Mouse (Mus musculus) cerebellum, postnatal 14 days (tissue): ENCODE results near the gene Rsph3b.
"Not testable (repeated sequence)": the region's sequence is repeated elsewhere in the genome, so short reads cannot be mapped to it uniquely, and the experiment has no call there.

ENCODE experiments used
- DNase-seq, 2 experiments: peaks; one replicate each; pipeline ENCODE4 v3.0.0; 2021; ENCODE audit warnings: mixed read lengths in 2 of 2

The Rsph3b gene

GRCm38 (mm10) chr17:6947984-6948768 is at the start of gene Rsph3b:
Rsph3b (minus strand) TSS chr17:6948682.
- peak; percentile 74 to 78 for DNase-seq

DNA sequence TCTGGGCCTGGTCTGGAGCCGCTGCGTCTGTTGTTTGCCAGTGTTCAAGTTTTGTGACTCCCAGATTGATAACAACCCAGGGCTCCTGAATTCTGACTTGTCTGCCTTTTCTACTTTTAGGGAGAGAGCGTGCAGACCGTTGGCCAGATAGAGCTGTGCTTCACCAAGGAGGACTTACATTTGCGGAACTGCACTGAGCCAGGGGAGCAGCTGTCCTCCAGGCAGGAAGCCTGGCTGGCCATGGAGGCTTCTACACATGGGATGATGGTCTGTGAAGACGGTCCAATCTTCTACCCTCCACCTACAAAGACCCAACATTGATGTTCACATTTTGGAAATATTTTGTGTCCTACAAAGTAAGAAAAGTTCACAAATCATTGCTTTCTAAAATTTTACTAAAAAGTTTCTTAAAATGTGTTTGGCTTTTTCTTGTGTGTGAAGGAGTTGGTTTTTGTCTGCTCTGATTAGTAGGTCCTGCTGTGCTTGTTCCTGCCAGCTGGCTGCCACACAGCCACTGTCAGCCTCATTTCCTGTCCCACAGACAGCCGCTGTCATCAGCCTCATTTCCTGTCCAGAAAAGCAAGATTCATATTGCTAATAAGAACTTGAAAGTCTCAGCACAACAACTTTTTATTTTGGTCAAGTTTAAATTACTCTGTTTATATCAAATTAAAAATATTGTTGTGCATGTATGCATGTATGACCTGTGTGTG is 49.5 kb upstream of the Rsph3b start:
- DNase-seq, result not testable (repeated sequence)

GRCm38 (mm10) chr17:6996826-6997225 is 48.3 kb upstream of the Rsph3b start:
- DNase-seq, result not testable (repeated sequence)

DNA sequence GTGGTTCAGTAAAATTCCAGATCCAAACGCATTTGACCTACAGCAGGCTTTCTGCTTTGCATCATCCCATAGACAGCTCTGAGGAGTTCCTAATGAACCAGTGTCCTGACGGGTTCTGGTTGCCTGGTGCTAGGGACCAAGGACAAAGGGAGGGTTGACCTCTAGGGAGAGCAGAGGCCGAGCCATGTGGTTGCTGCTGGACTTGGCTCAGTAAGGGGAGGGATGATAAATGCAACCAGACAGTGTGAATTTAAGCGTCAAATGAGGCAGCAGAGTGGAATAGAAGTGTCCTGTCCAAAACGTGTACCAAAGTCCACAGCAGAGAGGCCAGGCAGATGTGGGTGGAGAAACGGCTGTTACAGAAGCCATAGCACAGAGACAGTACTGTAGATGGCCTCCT is 47.0 kb upstream of the Rsph3b start:
- not testable (repeated sequence) for DNase-seq

GRCm38 (mm10) chr17:6986118-6986517 is 37.6 kb upstream of the Rsph3b start:
- not testable (repeated sequence) for DNase-seq

DNA sequence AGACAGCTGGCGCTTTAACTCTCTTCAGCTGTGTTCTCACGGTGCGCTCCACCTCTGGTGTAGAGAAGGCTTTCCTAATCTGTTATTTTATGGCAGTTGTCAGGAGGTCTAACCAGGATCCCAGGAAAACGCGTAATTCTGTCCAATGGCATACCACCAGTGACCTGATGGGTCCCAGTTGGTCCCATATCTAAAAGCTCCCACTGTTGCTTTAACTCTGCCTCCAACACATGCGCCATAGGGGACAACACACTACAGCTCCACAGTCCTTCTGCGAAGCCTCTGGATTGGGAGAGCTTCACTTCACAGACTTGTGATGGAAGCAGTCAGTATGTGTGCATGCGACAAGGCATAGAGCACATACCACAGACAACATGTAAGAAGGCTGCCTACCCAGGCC is 31.7 kb upstream of the Rsph3b start:
- DNase-seq, result not testable (repeated sequence)

DNA sequence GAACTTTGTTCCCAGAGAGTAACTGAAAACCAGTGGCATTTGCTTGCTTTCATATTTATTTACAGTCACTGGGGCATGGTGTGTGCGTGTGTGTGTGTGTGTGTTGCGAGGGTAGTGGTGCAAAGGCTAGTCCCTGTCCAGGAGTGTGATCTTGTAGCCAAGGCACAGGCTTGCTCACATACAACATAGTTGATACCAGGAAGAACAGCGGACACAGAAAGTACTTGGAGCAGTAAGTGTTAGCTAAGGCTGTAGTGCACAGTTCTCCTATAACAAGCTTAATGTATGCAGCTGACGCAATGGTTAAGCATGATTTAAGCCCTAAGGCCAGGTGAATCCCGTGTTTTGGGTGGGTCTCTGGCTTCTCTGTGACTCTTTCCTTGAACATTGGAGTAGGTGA is 30.9 kb upstream of the Rsph3b start:
- DNase-seq, result not testable (repeated sequence)

DNA sequence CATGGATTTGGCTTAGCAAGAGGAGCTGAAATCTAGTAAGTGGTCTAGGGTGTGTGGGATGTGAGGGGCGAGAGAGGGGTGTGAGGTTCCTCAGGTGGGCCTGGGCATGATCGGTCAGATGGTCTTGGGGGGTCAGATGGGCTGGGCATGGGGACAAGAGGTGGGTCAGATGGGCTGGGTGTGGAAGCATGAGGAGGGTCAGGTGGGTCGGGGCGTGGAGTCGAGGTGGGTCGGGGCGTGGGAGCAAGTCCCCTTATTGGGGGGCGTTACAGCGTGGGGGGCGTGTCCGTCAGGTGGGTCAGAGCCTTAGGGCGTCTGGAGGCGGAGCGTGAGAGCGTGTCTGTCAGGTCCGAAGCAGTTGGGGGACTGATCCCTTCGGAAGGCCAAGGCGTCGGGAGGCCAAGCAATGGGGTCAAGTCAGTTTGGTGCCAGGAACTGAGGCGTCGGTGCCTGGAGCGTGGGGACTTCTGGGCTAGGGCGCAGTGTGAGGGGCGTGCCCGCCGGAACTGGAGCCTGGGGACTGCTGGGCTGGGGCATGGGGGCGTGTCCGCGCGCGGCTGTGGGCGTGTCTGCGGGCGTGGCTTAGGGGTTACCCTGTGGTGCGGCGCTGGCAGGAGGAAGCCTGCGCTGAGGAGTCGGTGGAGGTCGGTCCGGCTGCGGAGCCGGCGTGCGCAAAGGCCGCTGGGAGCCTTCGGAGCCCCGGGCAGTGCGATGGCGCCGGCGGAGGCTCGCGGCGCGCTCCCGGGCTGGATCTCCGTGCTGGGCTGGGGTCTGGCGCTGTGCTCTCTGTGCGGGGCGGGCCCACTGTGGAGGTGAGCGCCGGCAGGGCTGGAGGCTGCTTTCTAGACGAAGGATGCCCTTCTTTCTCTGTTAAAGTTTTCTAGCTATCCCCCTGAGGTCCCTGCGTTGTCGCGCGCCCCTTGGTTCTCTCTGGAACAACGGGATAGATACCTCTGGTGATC is 30.1 kb upstream of the Rsph3b start, which contains the start of gene Gm49721:
Gene Gm49721 (plus strand): TSS at position 618 of the 962 bp plus-strand sequence.
- DNase-seq, result peak in 1 of 2 experiments; percentile 36

DNA sequence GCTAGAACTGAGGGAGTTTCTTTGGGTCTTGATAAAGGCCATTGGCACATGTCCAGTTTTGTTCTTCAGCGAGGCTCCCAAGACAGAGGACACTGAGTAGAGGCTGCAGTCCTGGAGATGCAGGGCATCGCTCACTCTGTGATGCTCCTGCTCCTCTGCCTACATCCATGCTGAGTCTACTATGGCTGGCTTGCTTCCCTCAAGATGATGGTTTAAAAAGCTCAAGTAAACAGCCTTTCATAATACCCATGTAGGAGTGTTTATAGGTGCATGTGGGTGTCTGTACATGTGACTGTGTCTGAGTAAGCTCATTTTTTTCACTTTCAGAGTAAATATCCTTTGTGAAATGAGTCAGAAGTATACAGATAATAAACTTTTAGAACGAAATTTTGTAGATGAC is 26.5 kb upstream of the Rsph3b start:
- DNase-seq, result not testable (repeated sequence)

DNA sequence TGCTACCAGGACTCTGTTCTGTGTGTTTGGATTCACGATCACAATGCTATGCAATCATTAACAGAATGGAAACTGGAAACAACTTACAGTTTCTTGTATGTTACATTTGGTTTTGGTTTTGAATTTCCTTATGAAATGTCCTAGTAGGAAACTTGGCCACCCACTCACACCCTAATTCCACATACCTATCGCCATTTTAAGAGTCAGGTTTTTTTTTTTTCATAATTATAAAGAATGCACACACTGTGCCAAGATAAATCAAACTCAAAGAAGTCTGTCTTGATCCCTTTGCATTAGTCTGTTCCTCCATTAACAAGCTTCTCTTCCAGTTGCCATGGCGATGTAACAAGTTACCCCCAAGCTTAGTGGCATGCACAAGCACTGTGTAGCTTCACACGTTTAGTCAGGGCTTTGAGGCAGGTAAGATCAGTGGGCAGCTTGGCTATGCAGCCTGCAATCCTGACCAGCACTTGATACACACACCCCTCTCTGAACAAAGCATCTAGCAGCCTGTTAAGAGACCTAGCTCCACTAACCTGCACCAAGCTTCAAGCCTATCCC is 24.4 kb upstream of the Rsph3b start:
- not testable (repeated sequence) for DNase-seq

- not testable (repeated sequence) for DNase-seq
Observed at GRCm38 (mm10) chr17:6971238-6971637, 22.8 kb upstream of the Rsph3b start.

GRCm38 (mm10) chr17:6970334-6970733 is 21.9 kb upstream of the Rsph3b start, which contains the start of gene Rnaset2b:
Rnaset2b (plus strand) TSS chr17:6970634.
- not testable (repeated sequence) for DNase-seq

DNA sequence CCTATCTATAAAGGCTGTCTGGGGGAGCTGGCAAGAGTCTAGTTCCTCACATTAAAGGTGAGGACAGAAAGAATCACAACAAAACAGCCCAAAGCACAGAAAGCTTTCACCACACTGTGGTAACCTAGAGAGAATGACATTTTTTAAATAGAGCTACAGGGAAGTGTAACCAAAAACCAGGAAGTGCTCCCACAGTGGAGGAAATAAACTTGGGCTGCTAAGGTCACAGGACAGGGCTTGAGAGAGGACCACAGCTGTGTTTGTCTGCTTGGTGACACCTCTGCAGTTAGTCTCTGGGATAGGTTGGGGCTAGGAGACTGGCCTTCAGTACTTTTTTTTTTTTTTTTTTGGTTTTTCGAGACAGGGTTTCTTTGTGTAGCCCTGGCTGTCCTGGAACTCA is 19.2 kb upstream of the Rsph3b start:
- not testable (repeated sequence) for DNase-seq

GRCm38 (mm10) chr17:6965364-6965763 is 16.9 kb upstream of the Rsph3b start:
- peak; percentile 50 to 51 for DNase-seq

DNA sequence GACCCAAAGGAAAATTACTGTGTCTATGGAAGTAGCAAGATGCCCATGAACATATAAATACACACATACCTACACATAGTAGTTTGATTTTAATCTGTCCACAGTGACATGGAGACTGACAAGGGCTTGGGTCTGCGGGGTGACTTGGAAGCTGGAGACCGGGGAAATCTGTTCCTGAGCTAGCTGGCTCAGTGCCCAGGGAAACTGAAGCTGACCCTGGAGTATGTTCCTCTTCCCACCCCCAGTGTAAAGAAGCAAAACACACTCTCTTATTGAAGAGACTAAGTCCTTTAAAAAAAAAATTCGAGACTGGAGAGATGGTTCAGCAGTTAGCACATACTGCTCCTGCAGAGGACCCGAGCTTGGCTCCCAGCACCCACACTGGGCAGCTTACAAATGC is 14.5 kb upstream of the Rsph3b start:
- peak; percentile 19 to 36 for DNase-seq

- not testable (repeated sequence) for DNase-seq
Observed at GRCm38 (mm10) chr17:6962339-6962738, 13.9 kb upstream of the Rsph3b start.

DNA sequence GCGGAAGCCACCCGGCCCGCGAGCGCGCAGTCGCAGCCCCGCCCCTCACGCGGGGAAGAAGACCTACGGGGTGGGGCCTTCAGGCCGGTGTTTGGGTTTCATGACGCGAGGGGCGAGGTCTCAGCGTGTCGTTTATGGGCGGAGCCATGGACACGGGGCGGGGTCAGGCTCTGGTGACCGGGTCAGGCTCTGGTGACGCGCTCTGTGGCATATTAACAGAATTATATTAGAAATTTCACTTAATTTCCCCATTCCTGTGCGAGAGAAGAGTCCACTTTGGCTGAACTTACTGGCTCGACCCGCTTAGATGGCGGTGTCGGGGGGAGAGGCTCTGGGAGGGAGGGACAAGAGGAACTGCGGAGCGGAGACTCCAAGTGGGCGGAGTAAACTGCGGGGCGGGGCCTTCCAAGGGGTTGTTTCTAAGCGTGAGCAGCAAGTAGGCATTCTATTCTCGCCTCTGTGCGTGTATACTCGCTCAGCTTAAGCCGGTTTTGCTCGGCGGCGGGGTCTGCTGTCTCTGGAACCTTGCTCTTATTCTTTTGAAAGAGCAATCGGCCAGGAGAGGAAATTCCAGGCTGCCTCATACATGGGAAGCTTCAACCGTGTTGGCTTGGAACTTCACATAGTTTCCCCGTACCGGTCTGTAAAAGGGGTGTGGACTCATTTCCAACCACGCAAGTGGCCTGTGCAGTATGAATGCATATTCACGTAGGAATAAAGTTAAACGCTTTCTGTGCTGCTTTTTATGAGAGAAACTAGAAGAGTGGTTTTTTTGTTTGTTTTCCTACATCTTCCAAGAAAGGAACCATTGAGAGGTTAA is 12.9 kb upstream of the Rsph3b start:
- DNase-seq, result peak in 1 of 2 experiments; percentile 51

DNA sequence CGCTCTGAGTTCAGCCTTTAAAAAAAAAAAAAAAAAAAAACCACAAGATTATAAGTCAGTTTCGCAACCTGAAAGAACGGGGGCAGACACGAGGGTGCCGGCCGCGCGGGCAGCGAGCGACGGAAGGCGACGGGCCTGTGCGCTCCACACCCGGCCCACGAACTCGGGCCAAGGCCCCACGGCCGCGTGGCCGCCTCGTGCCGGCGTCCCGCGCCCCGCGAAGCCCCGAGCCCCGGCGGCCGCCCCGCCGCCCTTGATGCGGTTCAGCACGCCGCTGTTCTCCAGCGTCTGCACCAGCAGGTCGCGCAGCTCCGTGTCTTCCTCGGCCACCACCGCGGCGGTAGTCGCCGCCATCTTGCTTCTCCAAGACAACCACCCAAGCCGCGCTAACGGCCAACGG is 12.3 kb upstream of the Rsph3b start, which contains the start of gene Tagap1:
Gene Tagap1 (minus strand): TSS at position 381 of the 400 bp plus-strand sequence.
- peak; percentile 43 to 67 for DNase-seq

- DNase-seq, result not testable (repeated sequence)
Observed at GRCm38 (mm10) chr17:6960349-6960748, 11.9 kb upstream of the Rsph3b start.

DNA sequence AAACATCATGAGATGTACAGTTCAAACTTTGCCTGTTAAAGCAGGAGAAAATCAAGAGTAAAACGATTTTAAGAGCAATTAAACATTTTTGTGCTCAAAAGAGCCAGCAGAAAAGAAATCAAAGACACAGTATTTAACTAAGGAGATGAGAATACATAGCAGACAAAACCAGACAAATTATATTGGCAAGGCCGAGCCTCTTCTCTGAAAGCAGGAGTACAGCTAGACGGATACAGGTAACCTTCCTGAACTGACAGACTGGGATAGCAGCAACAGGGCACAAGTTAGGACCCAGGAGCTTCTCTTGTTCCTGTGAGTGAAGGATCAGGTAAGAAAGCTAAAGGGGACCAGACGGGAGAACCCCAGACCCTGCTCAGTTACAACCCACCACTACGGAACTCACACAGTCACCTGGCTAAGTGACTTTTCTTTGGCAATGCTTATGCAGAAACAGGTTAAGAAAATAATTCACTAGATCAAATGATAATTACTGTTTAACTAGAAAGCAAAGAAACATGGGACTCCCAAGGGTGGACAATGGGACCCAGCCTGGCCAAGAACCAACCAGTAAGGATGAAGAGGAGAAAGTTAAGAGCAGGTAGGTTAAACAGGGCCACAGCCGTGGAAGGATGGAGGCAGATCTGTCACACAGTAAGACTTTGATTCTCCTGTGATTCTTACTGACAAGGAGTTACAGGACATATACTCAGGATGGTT is 11.2 kb upstream of the Rsph3b start:
- not testable (repeated sequence) for DNase-seq
